Mouse (Mus musculus) C2C12 (cell line): ENCODE measurements around the gene Micu2.

Source experiments
- CEBPB ChIP-seq: IDR thresholded peaks from one replicate; pipeline ENCODE4 v1.6.1; 2011; ENCODE audit warnings: low read depth, mild to moderate bottlenecking, control low read depth, moderate library complexity
- CTCF ChIP-seq: IDR thresholded peaks from one replicate; pipeline ENCODE4 v1.5.1; 2011; ENCODE audit not compliant: control insufficient read depth, insufficient read depth, insufficient read length
- FOSL1 ChIP-seq: IDR thresholded peaks from one replicate; pipeline ENCODE4 v1.8.0; 2011; ENCODE audit warnings: mild to moderate bottlenecking, low read length; ENCODE audit not compliant: poor library complexity, insufficient read depth, severe bottlenecking
- MAX ChIP-seq: IDR thresholded peaks from one replicate; pipeline ENCODE4 v1.6.1; 2011; ENCODE audit warnings: mild to moderate bottlenecking, control low read depth
- MYOD1 ChIP-seq: IDR thresholded peaks from one replicate; pipeline ENCODE4 v1.6.1; 2011; ENCODE audit warnings: low read depth; ENCODE audit not compliant: control insufficient read depth, insufficient read length
- MYOG ChIP-seq: IDR thresholded peaks from one replicate; pipeline ENCODE4 v1.6.1; 2011; ENCODE audit not compliant: control insufficient read depth, insufficient read length; ENCODE audit errors: extremely low read depth
- USF1 ChIP-seq: IDR thresholded peaks from one replicate; pipeline ENCODE4 v1.6.1; 2011; ENCODE audit warnings: low read depth, mild to moderate bottlenecking, control low read depth, moderate library complexity

DNA sequence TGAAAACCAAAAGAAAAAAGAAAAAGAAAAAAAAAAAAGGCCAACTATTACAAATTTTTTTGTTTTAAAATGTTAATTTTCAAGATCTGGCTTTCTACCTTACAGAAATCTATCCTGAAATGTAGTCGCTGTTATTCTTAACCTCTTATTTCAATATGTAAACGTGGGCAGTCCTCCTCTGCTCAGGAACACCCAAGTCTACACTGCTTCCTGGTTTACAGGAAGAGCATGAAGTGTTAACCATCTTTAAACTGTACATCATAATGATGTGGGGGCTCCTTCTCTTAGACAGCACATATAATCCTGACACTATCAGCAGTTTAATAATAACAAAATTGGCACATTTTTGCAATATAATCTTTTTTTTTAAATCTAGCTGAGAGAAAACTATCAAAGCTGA lies 113.0 kb downstream of the Micu2 start:
- TF ChIP-seq CTCF (no peak), USF1 (no peak), CEBPB (no peak), MYOD1 (no peak), MYOG (no peak), MAX (no peak), FOSL1 (no peak)
